Mouse (Mus musculus): Measurements from ENCODE around the gene Add3. TPM values are rescaled to one million over a fixed set of nuclear protein-coding genes. Genes with fewer than 3 reads are reported as not detected.

The Add3 gene
- total and polyA plus RNA-seq, 2 experiments from 2014 or later = 51.9 to 54.6 TPM

DNA sequence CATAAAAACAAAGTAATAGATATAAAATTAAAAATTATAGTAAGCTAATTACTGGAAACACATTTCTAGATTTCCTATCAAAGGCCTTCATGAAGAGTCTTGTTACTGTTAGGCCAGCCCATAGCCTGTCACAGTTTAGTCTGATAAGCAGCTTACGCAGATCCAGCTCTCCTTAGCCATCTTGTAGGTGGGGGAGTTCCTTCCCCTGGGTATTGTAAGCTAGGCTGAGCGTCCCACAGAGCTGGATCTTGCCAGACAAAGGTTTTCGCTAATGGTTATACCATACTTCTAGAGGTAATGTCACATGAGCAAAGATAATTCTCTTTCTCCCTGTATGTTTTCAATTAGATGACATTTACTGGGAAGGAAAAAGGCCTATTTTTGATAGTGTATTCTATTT is 50.0 kb downstream of the Add3 start:
- Histone ChIP-seq H3K4me2 (ENCODE audit: low read depth, low read length, poor library complexity, severe bottlenecking) (no peak overlapping the region), H3K4me3 (ENCODE audit: low read depth, low read length) (no peak overlapping the region), H3K27me3 (ENCODE audit: insufficient read depth, low read length) (no peaks in the 10 kb centered on the region), H3K9me3 (ENCODE audit: low read length) (no peaks in the 10 kb centered on the region), H3K36me3 (ENCODE audit: insufficient read depth, low read length) (no peaks in the 10 kb centered on the region), H3K9ac (replicated peaks; ENCODE audit: low read length, poor library complexity, severe bottlenecking) (no peak overlapping the region), H3K27ac (ENCODE audit: low read depth, low read length) (no peak overlapping the region), H3K4me1 (ENCODE audit: insufficient read depth, low read length) (no peaks in the 10 kb centered on the region)
- WGBS = 62% methylated on average over 3 of the region's 3 CpGs
- ATAC-seq (ENCODE audit: low FRiP score) (no peak), DNase-seq (ENCODE audit: low spot score) (no peak)
- no peak for TF ChIP-seq CTCF (IDR thresholded peaks at IDR 0.05)

DNA sequence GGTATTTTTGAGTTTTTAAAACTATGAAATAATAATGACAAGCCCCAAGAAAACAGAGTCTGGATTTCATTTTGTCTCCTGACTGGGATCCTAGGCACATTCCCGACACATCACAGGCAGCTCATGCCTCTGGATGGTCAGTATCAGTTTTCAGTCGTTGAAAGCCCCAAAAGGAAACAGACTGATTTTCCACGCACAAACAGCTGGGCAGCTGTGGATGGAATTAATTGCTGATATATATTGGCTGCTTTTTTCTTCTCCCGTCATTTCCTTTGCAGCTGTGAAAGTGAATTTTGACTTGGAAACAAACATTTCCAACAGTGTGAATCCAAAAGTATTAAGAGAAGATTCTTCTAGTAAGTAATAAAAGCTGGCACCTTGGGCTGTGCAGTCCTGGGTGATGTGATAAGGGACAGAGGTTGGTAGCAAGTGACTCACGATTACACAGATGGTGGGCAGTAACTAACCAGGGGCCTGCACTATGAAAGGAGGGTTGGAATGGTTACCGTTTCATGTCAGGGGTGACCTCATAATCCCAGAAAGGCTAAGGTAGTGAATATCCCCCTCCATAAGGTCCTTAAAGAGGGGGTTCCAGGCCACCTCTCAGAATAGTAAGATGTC is 51.7 kb downstream of the Add3 start:
- 73% methylated on average over 6 of the region's 6 CpGs for WGBS
- no peak for DNase-seq (ENCODE audit: low spot score)
- ATAC-seq (ENCODE audit: low FRiP score) = no peak
- H3K27ac ChIP-seq (ENCODE audit: low read depth, low read length) = no peak overlapping the region
- no peaks in the 10 kb centered on the region for H3K36me3 ChIP-seq (ENCODE audit: insufficient read depth, low read length)
- H3K4me2 ChIP-seq (ENCODE audit: low read depth, low read length, poor library complexity, severe bottlenecking) = no peak overlapping the region
- no peaks in the 10 kb centered on the region for H3K9me3 ChIP-seq (ENCODE audit: low read length)
- H3K4me3 ChIP-seq (ENCODE audit: low read depth, low read length) = no peak overlapping the region
- H3K9ac ChIP-seq (replicated peaks; ENCODE audit: low read length, poor library complexity, severe bottlenecking) = no peak overlapping the region
- no peak for TF ChIP-seq CTCF (IDR thresholded peaks at IDR 0.05)
- H3K27me3 ChIP-seq (ENCODE audit: insufficient read depth, low read length) = no peaks in the 10 kb centered on the region
- no peaks in the 10 kb centered on the region for H3K4me1 ChIP-seq (ENCODE audit: insufficient read depth, low read length)

DNA sequence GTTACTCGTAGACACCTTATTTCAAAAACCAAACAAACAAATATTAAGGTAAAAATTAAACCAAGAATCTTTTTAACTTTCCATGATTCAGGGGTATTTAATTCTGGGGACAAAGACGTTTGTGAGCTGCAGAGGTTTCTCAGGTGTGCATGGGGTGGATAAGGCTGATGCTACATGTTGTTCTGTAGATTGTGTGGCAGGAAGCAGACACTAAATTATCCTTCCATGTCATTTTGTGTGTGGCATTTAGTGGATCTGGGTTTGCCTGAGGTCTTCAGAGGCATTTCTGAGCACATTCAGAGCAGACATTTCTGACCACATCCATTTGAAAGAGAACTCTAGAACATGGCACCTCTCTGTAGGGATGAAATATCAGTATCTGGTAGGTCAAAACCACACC is 52.9 kb downstream of the Add3 start:
- H3K4me2 ChIP-seq (ENCODE audit: low read depth, low read length, poor library complexity, severe bottlenecking) = no peak overlapping the region
- DNase-seq (ENCODE audit: low spot score) (no peak), ATAC-seq (ENCODE audit: low FRiP score) (no peak)
- no peak overlapping the region for H3K4me3 ChIP-seq (ENCODE audit: low read depth, low read length)
- no peak for TF ChIP-seq CTCF (IDR thresholded peaks at IDR 0.05)
- no peaks in the 10 kb centered on the region for H3K4me1 ChIP-seq (ENCODE audit: insufficient read depth, low read length)
- no peaks in the 10 kb centered on the region for H3K9me3 ChIP-seq (ENCODE audit: low read length)
- H3K36me3 ChIP-seq (ENCODE audit: insufficient read depth, low read length) = no peaks in the 10 kb centered on the region
- WGBS = 95% methylated on average over 2 of the region's 2 CpGs
- no peak overlapping the region for H3K9ac ChIP-seq (replicated peaks; ENCODE audit: low read length, poor library complexity, severe bottlenecking)
- no peaks in the 10 kb centered on the region for H3K27me3 ChIP-seq (ENCODE audit: insufficient read depth, low read length)
- H3K27ac ChIP-seq (ENCODE audit: low read depth, low read length) = no peak overlapping the region

DNA sequence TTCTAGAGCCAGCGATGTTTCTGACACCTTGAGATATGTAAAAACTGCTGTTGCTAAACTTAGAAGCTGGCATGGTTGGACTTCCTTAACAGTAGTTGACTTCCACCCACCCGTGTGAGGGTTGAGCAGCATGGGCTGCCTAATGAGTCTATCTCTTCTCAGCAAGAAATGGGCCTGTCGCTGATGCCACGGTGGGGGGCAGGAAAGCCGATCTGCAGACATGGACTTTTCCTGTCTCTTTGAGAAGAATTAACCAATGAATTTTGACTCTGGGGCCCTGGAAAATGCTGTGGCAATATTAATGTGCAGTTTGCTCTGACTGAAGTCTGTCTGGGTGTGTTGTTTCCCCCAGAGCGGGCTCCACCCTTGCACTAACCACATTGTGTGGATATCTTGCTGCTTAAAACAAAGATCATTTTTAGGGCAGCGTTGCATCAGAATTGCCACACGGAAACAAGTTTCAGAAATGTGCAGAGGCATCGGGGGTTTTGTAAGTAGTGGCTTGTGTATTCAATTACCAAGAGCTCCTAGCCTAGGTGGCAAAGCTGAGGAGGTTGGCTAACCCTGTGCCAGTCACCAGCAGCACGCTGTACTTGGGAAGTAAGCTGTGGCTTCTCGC is 53.8 kb downstream of the Add3 start:
- WGBS = 70% methylated on average over 11 of the region's 11 CpGs
- Histone ChIP-seq H3K4me1 (ENCODE audit: insufficient read depth, low read length) (no peaks in the 10 kb centered on the region), H3K36me3 (ENCODE audit: insufficient read depth, low read length) (no peaks in the 10 kb centered on the region), H3K4me2 (ENCODE audit: low read depth, low read length, poor library complexity, severe bottlenecking) (no peak overlapping the region), H3K9me3 (ENCODE audit: low read length) (no peaks in the 10 kb centered on the region), H3K27me3 (ENCODE audit: insufficient read depth, low read length) (no peaks in the 10 kb centered on the region), H3K4me3 (ENCODE audit: low read depth, low read length) (no peak overlapping the region), H3K9ac (replicated peaks; ENCODE audit: low read length, poor library complexity, severe bottlenecking) (no peak overlapping the region), H3K27ac (ENCODE audit: low read depth, low read length) (no peak overlapping the region)
- no peak for TF ChIP-seq CTCF (IDR thresholded peaks at IDR 0.05)
- no peak for DNase-seq (ENCODE audit: low spot score)
- no peak for ATAC-seq (ENCODE audit: low FRiP score)

DNA sequence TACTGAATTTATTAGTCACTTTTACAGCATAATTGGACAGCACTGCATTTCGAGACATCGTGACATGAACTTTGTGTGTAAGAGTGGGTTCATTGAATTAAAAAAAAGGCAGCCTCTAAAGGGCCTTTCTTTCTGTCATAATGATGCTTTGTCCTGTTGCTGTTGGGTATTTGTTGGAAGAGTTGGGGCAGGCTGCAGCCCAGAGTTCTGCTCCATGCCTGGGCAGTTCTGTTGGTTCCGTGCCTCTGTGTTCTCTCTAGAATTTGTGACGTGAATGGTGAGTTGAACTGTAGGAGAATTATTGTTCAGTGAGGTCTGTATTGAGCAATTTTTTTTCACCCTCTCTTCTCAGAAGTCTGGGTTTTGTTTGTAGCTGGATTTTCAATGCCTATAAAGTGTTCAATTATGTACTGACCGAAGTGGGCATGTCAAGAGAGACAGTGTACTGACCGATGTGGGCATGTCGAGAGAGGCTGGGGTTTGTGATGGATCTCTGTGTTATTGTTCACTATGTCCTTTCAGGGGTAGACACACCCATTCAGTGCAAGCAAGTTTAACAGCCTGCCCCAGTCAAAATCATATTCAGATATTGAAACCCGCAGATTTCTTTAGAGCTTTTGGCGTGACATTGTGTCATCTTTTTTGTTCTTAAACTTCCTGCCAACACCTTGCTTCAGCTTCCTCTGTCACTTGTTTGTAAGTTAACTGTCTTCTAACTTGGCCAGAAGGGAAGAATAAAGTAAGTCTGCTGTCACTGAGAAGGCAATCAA is 54.7 kb downstream of the Add3 start:
- no peak overlapping the region for H3K4me2 ChIP-seq (ENCODE audit: low read depth, low read length, poor library complexity, severe bottlenecking)
- ATAC-seq (ENCODE audit: low FRiP score) (no peak), DNase-seq (ENCODE audit: low spot score) (no peak)
- no peaks in the 10 kb centered on the region for H3K36me3 ChIP-seq (ENCODE audit: insufficient read depth, low read length)
- TF ChIP-seq CTCF (IDR thresholded peaks at IDR 0.05) = no peak
- WGBS = 66% methylated on average over 9 of the region's 9 CpGs
- no peaks in the 10 kb centered on the region for H3K9me3 ChIP-seq (ENCODE audit: low read length)
- H3K4me1 ChIP-seq (ENCODE audit: insufficient read depth, low read length) = no peaks in the 10 kb centered on the region
- no peak overlapping the region for H3K27ac ChIP-seq (ENCODE audit: low read depth, low read length)
- H3K27me3 ChIP-seq (ENCODE audit: insufficient read depth, low read length) = no peaks in the 10 kb centered on the region
- H3K9ac ChIP-seq (replicated peaks; ENCODE audit: low read length, poor library complexity, severe bottlenecking) = no peak overlapping the region
- H3K4me3 ChIP-seq (ENCODE audit: low read depth, low read length) = no peak overlapping the region

DNA sequence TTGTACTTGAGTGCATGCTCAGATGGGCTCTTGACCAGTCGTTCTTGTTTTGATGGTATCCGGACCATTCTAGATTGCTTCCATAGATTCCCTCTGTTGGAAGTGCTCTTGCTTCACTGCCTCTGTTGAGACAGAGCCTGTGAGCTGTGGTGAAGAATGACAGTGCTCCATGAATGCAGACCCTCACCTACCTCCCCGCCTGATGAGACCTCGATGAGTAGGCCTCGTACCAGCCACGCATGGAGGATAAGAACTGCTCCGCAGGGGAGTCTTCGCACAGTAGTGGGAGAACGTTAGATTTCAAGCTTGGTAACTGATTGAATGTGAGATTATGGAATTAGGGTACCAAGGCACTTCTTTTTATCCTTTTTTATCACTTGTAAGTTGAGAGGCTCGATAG is 56.7 kb downstream of the Add3 start:
- Histone ChIP-seq H3K27me3 (ENCODE audit: insufficient read depth, low read length) (no peaks in the 10 kb centered on the region), H3K36me3 (ENCODE audit: insufficient read depth, low read length) (no peaks in the 10 kb centered on the region), H3K4me3 (ENCODE audit: low read depth, low read length) (no peak overlapping the region), H3K4me1 (ENCODE audit: insufficient read depth, low read length) (no peaks in the 10 kb centered on the region), H3K4me2 (ENCODE audit: low read depth, low read length, poor library complexity, severe bottlenecking) (no peak overlapping the region), H3K9ac (replicated peaks; ENCODE audit: low read length, poor library complexity, severe bottlenecking) (no peak overlapping the region), H3K9me3 (ENCODE audit: low read length) (no peaks in the 10 kb centered on the region), H3K27ac (ENCODE audit: low read depth, low read length) (no peak overlapping the region)
- no peak for ATAC-seq (ENCODE audit: low FRiP score)
- TF ChIP-seq CTCF (IDR thresholded peaks at IDR 0.05) = no peak
- 83% methylated on average over 10 of the region's 10 CpGs for WGBS
- DNase-seq (ENCODE audit: low spot score) = no peak

All from midbrain, postnatal 0 days (tissue).